30 mouse cellular contexts compared by ENCODE assay signal in the genomic region with DNA sequence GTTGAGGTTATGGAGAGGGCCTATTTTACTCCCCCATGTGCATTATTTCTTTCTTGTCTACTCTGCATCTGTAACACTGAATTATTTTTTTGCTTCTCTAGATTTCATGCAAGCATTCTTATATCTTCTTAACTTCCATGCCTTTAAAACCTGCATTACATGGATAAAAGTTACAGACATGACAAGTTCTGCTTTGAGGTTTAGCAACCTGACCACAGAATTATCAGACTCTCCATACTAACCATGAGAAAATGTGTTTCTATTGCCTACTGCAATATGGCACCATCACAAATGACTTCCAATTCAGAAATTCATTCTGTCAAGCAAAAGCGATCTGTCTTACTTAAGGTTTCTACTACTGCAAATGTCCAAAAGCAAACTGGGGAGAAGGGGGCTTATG.
"Had no signal": no experiment of that assay in that cellular context is flagged by ENCODE, and none has a peak within 500 bp of the region (broad histone marks: within the 10 kb centered on the region; RNA-seq: fewer than 3 reads in every experiment).

No protein-coding gene starts in this region.

- H3K36me3 ChIP-seq: heart, embryonic 10.5 days; heart, embryonic 12.5 days; heart, embryonic 13.5 days; heart, embryonic 15.5 days; hindbrain, embryonic 10.5 days; hindbrain, embryonic 12.5 days; hindbrain, embryonic 13.5 days; hindbrain, embryonic 15.5 days; intestine, embryonic 15.5 days; kidney, embryonic 15.5 days had no signal

- H3K9ac ChIP-seq: heart, embryonic 12.5 days; heart, embryonic 13.5 days; heart, embryonic 15.5 days; hindbrain, embryonic 12.5 days; hindbrain, embryonic 13.5 days; hindbrain, embryonic 14.5 days; hindbrain, embryonic 15.5 days; intestine, embryonic 15.5 days; kidney, embryonic 15.5 days had no signal

- H3K9me3 ChIP-seq: heart, embryonic 10.5 days; heart, embryonic 15.5 days; hindbrain, embryonic 10.5 days; hindbrain, embryonic 12.5 days; hindbrain, embryonic 13.5 days; hindbrain, embryonic 15.5 days; intestine, embryonic 15.5 days; kidney, embryonic 15.5 days had no signal

- H3K27ac ChIP-seq: heart, embryonic 10.5 days; heart, embryonic 13.5 days; heart, embryonic 15.5 days; hindbrain, embryonic 10.5 days; hindbrain, embryonic 12.5 days; hindbrain, embryonic 13.5 days; hindbrain, embryonic 14.5 days; hindbrain, embryonic 15.5 days; hindbrain, postnatal 0 days; intestine, embryonic 15.5 days; kidney, embryonic 15.5 days; kidney, postnatal 0 days; layer of hippocampus, adult 2 months; left cerebral cortex, adult 2 months had no signal

- DNase-seq: heart, postnatal 10 days; heart, postnatal 14 days; heart, postnatal 36 days; kidney, adult 11 months; kidney, adult 18-20 months; kidney, adult 2 months; kidney, adult 8-10 months; kidney, adult 9 months; kidney, postnatal 10 days; kidney, postnatal 14 days; kidney, postnatal 25 days; kidney, postnatal 36 days; kidney, postnatal 4 days; layer of hippocampus, adult 9-11 months; layer of hippocampus, postnatal 36 days had no signal

- H3K27me3 ChIP-seq: heart, embryonic 12.5 days; heart, embryonic 13.5 days; heart, embryonic 15.5 days; hindbrain, embryonic 12.5 days; hindbrain, embryonic 13.5 days; hindbrain, embryonic 15.5 days; intestine, embryonic 15.5 days; kidney, embryonic 15.5 days had no signal

- H3K4me3 ChIP-seq: heart, embryonic 10.5 days; heart, embryonic 12.5 days; heart, embryonic 13.5 days; heart, embryonic 15.5 days; hindbrain, embryonic 10.5 days; hindbrain, embryonic 12.5 days; hindbrain, embryonic 13.5 days; hindbrain, embryonic 15.5 days; intestine, embryonic 15.5 days; kidney, embryonic 15.5 days; layer of hippocampus, adult 2 months; left cerebral cortex, adult 2 months had no signal

- H3K4me1 ChIP-seq: heart, embryonic 10.5 days; heart, embryonic 12.5 days; heart, embryonic 13.5 days; heart, embryonic 15.5 days; hindbrain, embryonic 10.5 days; hindbrain, embryonic 12.5 days; hindbrain, embryonic 13.5 days; hindbrain, embryonic 15.5 days; intestine, embryonic 15.5 days; kidney, embryonic 15.5 days had no signal
